ENCODE assay signal across 8 mouse cellular contexts in the genomic region with DNA sequence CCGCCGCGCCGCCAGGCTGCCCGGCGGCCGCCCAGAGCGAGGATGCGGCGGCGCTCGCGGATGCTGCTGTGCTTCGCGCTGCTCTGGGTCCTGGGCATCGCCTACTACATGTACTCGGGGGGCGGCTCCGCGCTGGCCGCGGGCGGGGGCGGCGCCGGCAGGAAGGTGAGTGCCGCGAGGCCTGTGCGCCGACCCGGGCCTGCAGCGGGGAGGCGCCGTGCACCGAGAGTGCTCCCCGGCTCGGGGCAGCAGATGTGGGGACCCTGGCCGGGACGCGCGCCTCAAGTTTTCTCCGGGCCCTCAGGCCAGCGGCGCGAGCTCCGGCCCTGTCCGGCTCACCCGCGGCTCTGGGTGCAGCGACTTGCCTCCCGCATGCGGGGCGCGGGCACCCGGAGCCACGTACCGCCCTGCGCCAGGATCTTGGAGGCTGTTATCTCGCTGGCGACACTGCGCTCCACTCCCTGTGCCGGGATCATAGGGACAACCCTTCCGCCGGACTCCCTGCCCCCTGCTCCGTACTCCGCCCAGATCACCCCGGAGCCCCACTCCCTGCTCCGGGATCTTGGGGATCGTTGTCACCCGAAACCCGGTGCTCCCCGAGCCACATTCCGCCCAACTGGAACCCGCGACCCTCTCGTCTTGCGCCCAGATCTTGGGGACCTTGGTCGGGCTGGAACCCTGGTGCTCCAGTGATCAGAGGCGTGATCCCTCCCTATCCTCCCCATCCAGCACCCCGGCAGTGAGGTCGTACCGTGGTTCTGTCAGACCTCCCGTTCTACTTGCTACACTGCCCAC. TPM values are rescaled to one million over a fixed set of nuclear protein-coding genes. Genes with fewer than 3 reads are reported as not detected.
DNase-seq lines count a peak whose midpoint lies in the region; ATAC-seq and TF ChIP-seq lines count a peak whose summit lies in the region.

No protein-coding gene starts in this region.

- H3K9me3 ChIP-seq in heart, embryonic 16.5 days (replicated peaks; ENCODE audit: control insufficient read depth, low read length) = no peaks in the 10 kb centered on the region
- no peaks in the 10 kb centered on the region for H3K9me3 ChIP-seq in limb, embryonic 11.5 days (ENCODE audit: control insufficient read depth, low read length)
- H3K9me3 ChIP-seq in midbrain, embryonic 12.5 days = no peaks in the 10 kb centered on the region

- peak overlapping the region; percentile 81 for H3K4me2 ChIP-seq in heart, embryonic 16.5 days (ENCODE audit: low read depth, low read length)
- peak overlapping the region; percentile 98 for H3K4me2 ChIP-seq in limb, embryonic 11.5 days (ENCODE audit: low read depth, severe bottlenecking)
- H3K4me2 ChIP-seq in midbrain, embryonic 12.5 days (replicated peaks) = peak overlapping the region; percentile 97

- TF ChIP-seq CTCF in testis, adult 2 months (IDR thresholded peaks at IDR 0.05; ENCODE audit: control insufficient read depth, insufficient read depth, insufficient replicate concordance, low read depth, low read length) = no peak

- TF ChIP-seq POLR2A in testis, adult 2 months (IDR thresholded peaks at IDR 0.05; ENCODE audit: control insufficient read depth, low read depth, low read length) = no peak

- peaks cover 32% of the 10 kb centered on the region for H3K4me1 ChIP-seq in heart, embryonic 16.5 days (ENCODE audit: control insufficient read depth, insufficient read depth, low read length)
- peaks cover 5% of the 10 kb centered on the region; the same call in 1 of the 2 replicates for H3K4me1 ChIP-seq in limb, embryonic 11.5 days (ENCODE audit: control insufficient read depth, insufficient read depth, low read length)
- peaks cover 40% of the 10 kb centered on the region for H3K4me1 ChIP-seq in midbrain, embryonic 12.5 days
- peaks cover 13% of the 10 kb centered on the region for H3K4me1 ChIP-seq in testis, adult 2 months (ENCODE audit: control insufficient read depth, insufficient read depth, low read length)

- H3K4me3 ChIP-seq in heart, embryonic 16.5 days (ENCODE audit: low read length) = peak overlapping the region; percentile 92
- H3K4me3 ChIP-seq in limb, embryonic 11.5 days (ENCODE audit: low read depth, low read length) = peak overlapping the region; percentile 91
- H3K4me3 ChIP-seq in midbrain, embryonic 12.5 days = peak overlapping the region; percentile 95
- peak overlapping the region; percentile 75 for H3K4me3 ChIP-seq in testis, adult 2 months (ENCODE audit: control insufficient read depth, low read depth, low read length)

- 0 out of 2 replicates have a peak, but pooled peaks have one; percentile 25 for ATAC-seq in erythroblast, adult 5-6 weeks (replicated peaks; ENCODE audit: low FRiP score, poor library complexity, severe bottlenecking)
- peak; percentile 72 for ATAC-seq in heart, embryonic 16.5 days (replicated peaks; ENCODE audit: extremely low read depth, insufficient read depth, low FRiP score)
- peak; percentile 70 for ATAC-seq in limb, embryonic 11.5 days (ENCODE audit: insufficient number of reproducible peaks, low FRiP score, low TSS enrichment, low read depth)
- ATAC-seq in midbrain, embryonic 12.5 days (ENCODE audit: low FRiP score, low read depth) = peak; percentile 87

- peak; percentile 25 for DNase-seq in ovary, postnatal 10 days (ENCODE audit: low spot score)
- DNase-seq in ovary, adult 18-20 months (ENCODE audit: low spot score) = no peak
- peak; percentile 77 for DNase-seq in adrenal gland, postnatal 14 days
- DNase-seq in limb, embryonic 11.5 days (ENCODE audit: low spot score) = peak; percentile 72

- H3K27ac ChIP-seq in heart, embryonic 16.5 days (ENCODE audit: low read length) = peak overlapping the region; percentile 80
- 0 out of 2 replicates have a peak overlapping the region, but pooled peaks have one; percentile 6 for H3K27ac ChIP-seq in limb, embryonic 11.5 days (replicated peaks; ENCODE audit: low read depth, low read length)
- H3K27ac ChIP-seq in midbrain, embryonic 12.5 days (replicated peaks) = peak overlapping the region; percentile 79
- H3K27ac ChIP-seq in testis, adult 2 months (ENCODE audit: control insufficient read depth, insufficient read depth, low read depth, low read length) = no peak overlapping the region

- WGBS in heart, embryonic 16.5 days = under 1% methylated on average over 78 of the region's 83 CpGs
- under 1% methylated on average over 75 of the region's 83 CpGs for WGBS in limb, embryonic 11.5 days
- WGBS in midbrain, embryonic 12.5 days = under 1% methylated on average over 80 of the region's 83 CpGs

- no peaks in the 10 kb centered on the region for H3K36me3 ChIP-seq in heart, embryonic 16.5 days (ENCODE audit: control insufficient read depth, insufficient read depth)
- no peaks in the 10 kb centered on the region for H3K36me3 ChIP-seq in limb, embryonic 11.5 days (ENCODE audit: control insufficient read depth, insufficient read depth, low read length)
- H3K36me3 ChIP-seq in midbrain, embryonic 12.5 days = no peaks in the 10 kb centered on the region
- no peaks in the 10 kb centered on the region for H3K36me3 ChIP-seq in testis, adult 2 months (ENCODE audit: control insufficient read depth, insufficient read depth, low read length)

- H3K27me3 ChIP-seq in heart, embryonic 16.5 days (ENCODE audit: control insufficient read depth, insufficient read depth, low read length) = no peaks in the 10 kb centered on the region
- H3K27me3 ChIP-seq in limb, embryonic 11.5 days (ENCODE audit: control insufficient read depth, insufficient read depth, low read length) = no peaks in the 10 kb centered on the region
- H3K27me3 ChIP-seq in midbrain, embryonic 12.5 days = no peaks in the 10 kb centered on the region
- H3K27me3 ChIP-seq in testis, adult 2 months (ENCODE audit: control insufficient read depth, insufficient read depth, low read length) = no peaks in the 10 kb centered on the region

- H3K9ac ChIP-seq in heart, embryonic 16.5 days (ENCODE audit: low read length) = peak overlapping the region; percentile 93
- H3K9ac ChIP-seq in limb, embryonic 11.5 days (ENCODE audit: low read length) = peak overlapping the region; percentile 89
- H3K9ac ChIP-seq in midbrain, embryonic 12.5 days (replicated peaks) = peak overlapping the region; percentile 92

RNA-seq across cellular contexts. Expression of a gene that starts 0.5 kb away (rescaled TPM):
- 45.4 and 57.5 TPM in 2 replicates for total RNA-seq in adrenal gland, postnatal 14 days (2021)
- total RNA-seq in erythroblast, adult 5-6 weeks (2015; ENCODE audit: low replicate concordance) = 18.2 and 26.9 TPM in 2 replicates
- total RNA-seq in erythroblast, adult 5-6 weeks (2017; ENCODE audit: low replicate concordance) = 0.51 and 21.3 TPM in 2 replicates
- 32.9 and 35.6 TPM in 2 replicates for polyA plus RNA-seq in heart, embryonic 16.5 days (2015; fragmentation: Nextera tagmentation; extraction: Ambion mirVana)
- polyA plus RNA-seq in limb, embryonic 11.5 days (2014; fragmentation: Nextera tagmentation; extraction: Ambion mirVana) = 56.4 and 59.4 TPM in 2 replicates
- polyA plus RNA-seq in midbrain, embryonic 12.5 days (2016; fragmentation: Nextera tagmentation; extraction: Ambion mirVana) = 80.7 and 86.2 TPM in 2 replicates
- polyA plus RNA-seq in testis, adult 2 months (2012; rRNA removed) = 0.91 and 2.4 TPM in 2 replicates

Comparison
In these comparisons a context has a peak if more than half of its experiments do, and no peak if none do; other contexts are left out.
1. ATAC-seq: peak in every context shown above with its lines; median percentile 87 in midbrain, embryonic 12.5 days; 72 in heart, embryonic 16.5 days; 70 in limb, embryonic 11.5 days; 25 in erythroblast, adult 5-6 weeks.
2. RNA of a gene that starts 0.5 kb away (polyA plus RNA-seq): 80.7 to 86.2 TPM in midbrain, embryonic 12.5 days, 56.4 to 59.4 TPM in limb, embryonic 11.5 days and 32.9 to 35.6 TPM in heart, embryonic 16.5 days; 0.91 to 2.4 TPM in testis, adult 2 months; every median in the first group is over 10 times any median in the second.
3. Peak in every context shown above with its lines, with median percentiles within 50 percentile points of each other: H3K4me2 ChIP-seq, H3K4me3 ChIP-seq and H3K9ac ChIP-seq.